Mouse (Mus musculus) thymus, postnatal 10 days (tissue): ENCODE measurements around the gene Slc25a26.

Source experiments
- DNase-seq, 2 experiments: peaks; one replicate each; pipeline ENCODE4 v3.0.0; 2021; ENCODE audit warnings: low spot score in 2 of 2

Slc25a26 gene

GRCm38 (mm10) chr6:94637024-94637434 is 136.9 kb downstream of the Slc25a26 start:
- DNase-seq = no peak

GRCm38 (mm10) chr6:94640297-94640696 is 140.2 kb downstream of the Slc25a26 start:
- DNase-seq = no peak

GRCm38 (mm10) chr6:94642048-94642447 is 141.9 kb downstream of the Slc25a26 start:
- no peak for DNase-seq

GRCm38 (mm10) chr6:94643989-94644388 is 143.9 kb downstream of the Slc25a26 start:
- DNase-seq = no peak

- DNase-seq = no peak
These were observed 144.5 kb downstream of the Slc25a26 start for GRCm38 (mm10) chr6:94644641-94645040.

- no peak for DNase-seq
These were observed 145.6 kb downstream of the Slc25a26 start for GRCm38 (mm10) chr6:94645723-94646122.

- DNase-seq = peak in 1 of 2 experiments; percentile 35
These were observed 146.2 kb downstream of the Slc25a26 start for GRCm38 (mm10) chr6:94646274-94646863.

GRCm38 (mm10) chr6:94646902-94647301 is 146.8 kb downstream of the Slc25a26 start:
- no peak for DNase-seq

- peak; percentile 76 to 84 for DNase-seq
These were observed 147.7 kb downstream of the Slc25a26 start for GRCm38 (mm10) chr6:94647574-94648430.

- DNase-seq = no peak
These were observed 148.4 kb downstream of the Slc25a26 start for GRCm38 (mm10) chr6:94648496-94648895.

GRCm38 (mm10) chr6:94649637-94650036 is 149.5 kb downstream of the Slc25a26 start:
- no peak for DNase-seq

GRCm38 (mm10) chr6:94651541-94651940 is 151.4 kb downstream of the Slc25a26 start:
- peak; percentile 39 to 53 for DNase-seq

- no peak for DNase-seq
These were observed 152.6 kb downstream of the Slc25a26 start for GRCm38 (mm10) chr6:94652659-94653213.

- DNase-seq = no peak
These were observed 153.5 kb downstream of the Slc25a26 start for GRCm38 (mm10) chr6:94653388-94654316.
